Mouse (Mus musculus) inflammation-experienced regulatory T-cells (primary cell): Measurements from ENCODE around the gene Ak8. TPM values are rescaled to one million over a fixed set of nuclear protein-coding genes. Genes with fewer than 3 reads are reported as not detected.

Experiments
- polyA plus RNA-seq, 2 experiments: library from polyadenylated mRNA; unstranded; fragments of 100-300 nt; shearing (Covaris generic); gene quantifications; one replicate each; pipeline ENCODE4 v1.2.1; 2017

The Ak8 gene
- 1 to 10 TPM in 1 of 2 experiments, not detected in 1; 1.6 TPM for polyA plus RNA-seq

DNA sequence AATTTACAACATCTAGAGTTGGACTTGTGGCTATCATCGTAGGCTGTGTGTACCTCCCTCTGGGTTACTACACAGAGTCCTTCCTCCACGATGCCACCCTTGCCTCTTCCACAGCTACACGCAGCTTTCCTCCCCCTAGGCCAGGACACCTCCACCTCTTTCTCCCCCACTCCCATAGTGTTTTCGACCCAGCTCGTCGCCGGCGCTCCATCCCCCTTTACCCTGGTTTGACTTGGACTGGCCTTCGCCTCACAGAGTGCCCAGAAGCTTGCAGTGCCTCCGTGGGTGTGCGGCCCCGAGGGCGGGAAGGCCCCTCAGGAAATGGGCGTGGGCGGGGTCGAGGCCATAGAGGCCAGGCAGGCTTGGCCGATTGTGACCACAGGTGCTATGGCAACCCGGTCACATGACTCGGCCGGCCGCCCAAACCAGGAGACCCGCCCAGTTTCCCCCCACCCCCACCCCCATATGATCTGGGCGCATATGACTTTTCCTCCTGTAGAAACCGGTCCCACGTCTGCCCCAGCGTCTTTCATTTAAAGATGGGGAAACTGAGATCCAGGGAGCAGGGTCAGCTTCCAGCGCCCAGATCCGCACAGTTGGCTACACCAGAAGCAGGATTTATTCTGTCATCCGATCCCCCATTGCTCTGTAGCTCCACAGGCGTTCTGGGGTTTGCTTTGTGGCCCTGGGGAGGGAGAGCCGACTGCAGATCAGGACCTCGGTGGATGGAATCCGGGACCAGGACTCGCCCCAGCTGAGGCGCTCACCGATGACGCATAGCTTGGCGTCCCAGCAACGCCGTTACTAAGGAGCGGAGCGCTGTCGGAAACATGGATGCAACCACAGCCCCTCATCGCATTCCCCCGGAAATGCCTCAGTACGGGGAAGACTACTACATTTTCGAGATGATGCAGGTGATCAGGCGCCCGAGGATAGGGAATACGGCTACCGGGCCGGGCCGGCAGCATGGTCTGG is at the start of gene Ak8, which contains the start of gene Spaca9:
TSS of gene Ak8 (plus strand) at position 804 of the 975 bp plus-strand sequence.
TSS of gene Spaca9 (minus strand) at position 367 of the 975 bp plus-strand sequence.

DNA sequence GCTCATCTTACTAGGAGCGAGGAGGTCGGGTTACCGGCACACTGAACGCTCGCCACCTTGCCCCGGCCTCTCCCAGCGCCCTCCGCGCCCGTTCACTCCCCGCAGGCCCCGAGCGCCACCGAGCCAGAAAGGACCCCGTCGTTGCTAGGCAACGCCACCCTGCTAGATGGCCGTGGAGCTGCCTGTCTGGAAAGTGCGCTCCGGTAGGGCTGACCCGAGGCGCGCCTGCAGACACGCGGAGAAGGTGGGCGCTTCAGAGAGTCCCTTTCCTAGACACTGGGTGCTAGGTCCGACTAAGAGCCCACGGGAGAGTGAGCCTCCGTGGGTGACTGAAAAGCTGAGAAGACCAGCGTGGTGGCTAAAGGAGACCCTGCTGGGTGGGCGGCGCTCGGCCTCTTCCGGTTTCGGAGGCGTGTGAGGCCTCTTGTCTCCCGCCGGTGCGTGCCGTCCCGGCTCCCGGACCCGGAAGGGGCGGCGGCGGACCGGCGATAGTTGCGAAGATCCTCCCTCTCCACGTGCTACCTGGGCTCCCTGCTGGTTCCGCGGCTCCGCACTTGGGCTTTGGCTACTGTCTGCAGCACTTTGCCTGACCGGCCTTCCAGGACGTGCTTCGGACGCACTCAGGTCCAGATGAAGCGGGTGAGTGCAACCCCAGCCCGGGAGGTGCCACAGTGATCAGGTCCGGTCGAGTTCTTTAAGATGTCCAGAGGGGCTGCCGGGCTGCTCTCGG is 140.4 kb downstream of the Ak8 start, which contains the start of the genes Gtf3c4 and Ddx31:
TSS of gene Gtf3c4 (minus strand) at position 139 of the 730 bp plus-strand sequence.
TSS of gene Ddx31 (plus strand) at position 185 of the 730 bp plus-strand sequence.

Other genes with a start within 250 kb of the Ak8 start
- gene 1700007K13Rik, start 233.8 kb upstream of the Ak8 start, polyA plus RNA-seq = under 1 TPM in 1 of 2 experiments, not detected in 1; 0.59 TPM
- gene Mrps2, start 232.1 kb upstream of the Ak8 start, polyA plus RNA-seq = 10 to 100 TPM; 20.3 to 32.4 TPM
- gene Gbgt1, start 203.3 kb upstream of the Ak8 start, polyA plus RNA-seq = 1 to 10 TPM in 1 of 2 experiments, not detected in 1; 1.6 TPM
- gene Gm10134, start 194.1 kb upstream of the Ak8 start, polyA plus RNA-seq = 1 to 10 TPM; 1.4 TPM
- 10 to 100 TPM; 29.8 to 45.1 TPM for gene Ralgds, start 187.0 kb upstream of the Ak8 start, polyA plus RNA-seq
- under 1 TPM in 1 of 2 experiments, not detected in 1; 0.62 TPM for gene Cel, start 136.8 kb upstream of the Ak8 start, polyA plus RNA-seq
- 10 to 100 TPM; 20.2 to 22.7 TPM for gene Gtf3c5, start 116.4 kb upstream of the Ak8 start, polyA plus RNA-seq
- 1 to 10 TPM in 1 of 2 experiments, under 1 TPM in 1; 0.16 to 1.1 TPM for gene Gfi1b, start 78.2 kb upstream of the Ak8 start, polyA plus RNA-seq
- gene Tsc1, start 58.9 kb upstream of the Ak8 start, polyA plus RNA-seq = 10 to 100 TPM; 26.7 to 29.9 TPM
- gene Spaca9, start 437 bp upstream of the Ak8 start, polyA plus RNA-seq = 1 to 10 TPM in 1 of 2 experiments, under 1 TPM in 1; 0.29 to 1.2 TPM
- 10 to 100 TPM; 11.9 to 13.8 TPM for gene Gtf3c4, start 140.2 kb downstream of the Ak8 start, polyA plus RNA-seq
- 10 to 100 TPM; 26.1 to 29.3 TPM for gene Ddx31, start 140.2 kb downstream of the Ak8 start, polyA plus RNA-seq
- gene Barhl1, start 216.5 kb downstream of the Ak8 start, polyA plus RNA-seq = not detected